Mouse (Mus musculus) embryonic fibroblast, embryonic 13.5 days (primary cell): ENCODE measurements around the gene Wwox.

Experiments used
- CTCF ChIP-seq: IDR thresholded peaks from 2 replicates; pipeline ENCODE4 v1.5.1; 2011; ENCODE audit warnings: mild to moderate bottlenecking, control low read depth, low read length, moderate library complexity, borderline replicate concordance; ENCODE audit not compliant: insufficient read depth
- POLR2A ChIP-seq: IDR thresholded peaks from 2 replicates; pipeline ENCODE4 v1.6.1; 2011; ENCODE audit warnings: low read depth, mild to moderate bottlenecking, control low read depth, low read length, moderate library complexity

DNA sequence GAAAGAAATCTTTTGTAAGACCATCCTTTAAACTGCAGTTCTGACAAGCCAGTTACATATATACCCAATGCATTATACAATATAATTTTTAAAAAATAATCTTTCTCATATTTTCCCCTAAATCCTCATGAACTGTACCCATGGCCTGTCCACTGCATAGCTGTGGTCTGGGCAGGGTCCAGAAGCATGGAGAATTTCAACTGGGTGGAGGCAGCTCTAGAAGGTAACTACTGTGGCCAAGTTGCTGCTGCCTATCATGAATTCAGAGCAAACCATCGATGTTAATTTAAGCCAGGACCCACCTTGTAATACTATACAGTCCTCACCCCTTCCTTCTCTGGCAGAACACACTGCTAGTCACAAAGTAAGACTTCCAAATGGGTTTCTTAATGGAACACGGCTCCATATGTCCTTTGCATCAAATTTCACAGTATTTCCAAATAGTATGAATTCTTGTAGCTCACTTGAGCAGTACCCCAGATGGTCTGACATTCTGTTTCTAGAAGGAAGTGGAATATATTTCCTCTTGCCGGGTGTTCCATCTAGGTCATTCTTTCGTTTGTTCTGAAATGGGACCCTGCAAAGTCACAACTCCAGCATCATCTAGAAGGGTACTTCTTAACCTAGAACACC, 255.2 kb downstream of the Wwox start:
- TF ChIP-seq POLR2A (no peak), CTCF (no peak)
